Mouse (Mus musculus): ENCODE data around the gene Sim1.

DNA sequence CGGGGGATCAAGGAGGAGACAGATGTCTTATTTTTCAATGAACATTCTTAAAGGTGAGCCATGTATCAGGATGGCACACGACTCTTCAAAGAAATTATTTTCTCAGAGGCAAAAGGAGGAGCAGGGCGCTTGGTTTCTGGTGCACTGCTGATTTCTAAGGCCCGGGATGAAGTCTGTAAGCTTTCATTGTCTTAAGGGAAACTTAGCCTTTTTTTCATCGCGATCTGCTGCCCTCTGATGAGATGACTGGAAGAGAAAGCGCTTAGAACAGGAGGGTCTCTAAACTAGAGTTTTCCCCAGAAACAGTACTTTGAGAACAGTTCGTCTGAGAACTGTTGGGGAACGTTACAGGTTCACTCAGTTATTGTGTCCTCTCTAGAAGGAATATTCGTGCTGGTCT, 1.0 kb upstream of the Sim1 start:
- no peak for TF ChIP-seq CTCF (IDR thresholded peaks at IDR 0.05; ENCODE audit: borderline replicate concordance, control insufficient read depth, extremely low read depth, insufficient read depth, low read length, poor library complexity)
- no peak for TF ChIP-seq POLR2A (IDR thresholded peaks at IDR 0.05; ENCODE audit: control insufficient read depth, extremely low read depth, insufficient read depth, low read length, poor library complexity)
